Mouse (Mus musculus) hindbrain, embryonic 13.5 days (tissue): Measurements from ENCODE around the gene Pcnp. TPM values are rescaled to one million over a fixed set of nuclear protein-coding genes. Genes with fewer than 3 reads are reported as not detected.

Experiments
- microRNA-seq: library from miRNA; unstranded; fragments of <30 nt; microRNA quantifications from one replicate; pipeline ENCODE4, GENCODE M21; 2016
- polyA plus RNA-seq: library from polyadenylated mRNA; unstranded; fragments of >200 nt; fragmentation: Nextera tagmentation; extraction: Ambion mirVana; gene quantifications from 2 replicates; pipeline ENCODE4 v1.2.1, GENCODE M21; 2015

The Pcnp gene
- polyA plus RNA-seq, 1 experiment from 2014 or later, result 255 TPM

Small RNA genes lying within 50 kb of the gene (microRNA-seq; reads per million reads assigned to microRNA genes)
- gene Gm24047, result not detected

Other genes with a start within 250 kb of the Pcnp start
- gene Nfkbiz, start 190.8 kb downstream of the Pcnp start, polyA plus RNA-seq, result 1.6 and 3.1 TPM in 2 replicates
- gene Nxpe3, start 134.5 kb downstream of the Pcnp start, polyA plus RNA-seq, result 1.1 and 1.2 TPM in 2 replicates
- 16.9 and 17.3 TPM in 2 replicates for gene Cep97, start 94.9 kb downstream of the Pcnp start, polyA plus RNA-seq
- gene Rpl24, start 63.5 kb downstream of the Pcnp start, polyA plus RNA-seq, result 596 and 616 TPM in 2 replicates
- gene Zbtb11, start 55.9 kb downstream of the Pcnp start, polyA plus RNA-seq, result 21.5 and 22.3 TPM in 2 replicates
- gene Trmt10c, start 8.1 kb upstream of the Pcnp start, polyA plus RNA-seq, result 20.4 and 22.3 TPM in 2 replicates
- 64.5 and 64.6 TPM in 2 replicates for gene Senp7, start 18.6 kb upstream of the Pcnp start, polyA plus RNA-seq
- gene Impg2, start 174.6 kb upstream of the Pcnp start, polyA plus RNA-seq, result 0.49 and 0.87 TPM in 2 replicates